Mouse (Mus musculus) CH12.LX (cell line): ENCODE measurements at regions not wholly inside any gene's neighbourhood (a gene's known extent, or its start where the extent isn't known, plus 50 kb on each side); places are given as distances from the start of the nearest gene placed in this dataset.

Experiments
- DNase-seq: peaks from one replicate; pipeline ENCODE4 v3.0.0-alpha.2; 2013; ENCODE audit errors: extremely low read depth
- H3K27ac ChIP-seq: 2 replicates; pipeline ENCODE4 v1.5.1; 2012; ENCODE audit warnings: low read depth, mild to moderate bottlenecking, control low read depth, moderate library complexity; ENCODE audit not compliant: insufficient read depth
- H3K27me3 ChIP-seq: replicated peaks from 2 replicates; pipeline ENCODE3; 2012; ENCODE audit warnings: inconsistent platforms
- H3K36me3 ChIP-seq, 2 experiments: replicated peaks in 1 of 2; 2 replicates each; pipeline versions ENCODE3 to v1.6.1; 2012; ENCODE audit warnings: inconsistent platforms in 1 of 2, low read length in 1 of 2, mild to moderate bottlenecking in 1 of 2, mixed read lengths in 1 of 2, moderate library complexity in 1 of 2; ENCODE audit not compliant: control insufficient read depth in 1 of 2, insufficient read depth in 1 of 2
- H3K4me1 ChIP-seq, 2 experiments: 2 replicates each; pipeline ENCODE4 v1.6.1; 2012; ENCODE audit warnings: inconsistent platforms in 1 of 2, moderate library complexity in 1 of 2; ENCODE audit not compliant: insufficient read depth in 2 of 2, control insufficient read depth in 1 of 2
- H3K4me2 ChIP-seq: 2 replicates; pipeline ENCODE4 v1.6.1; 2012; ENCODE audit warnings: low read depth, mild to moderate bottlenecking, control low read depth; ENCODE audit not compliant: poor library complexity, insufficient read depth, severe bottlenecking
- H3K4me3 ChIP-seq, 3 experiments: fragments of 150-350 bp in 1 of 3; sonication (generic) in 1 of 3; replicated peaks in 1 of 3; 2 replicates each; pipeline versions ENCODE3 to v1.5.1; 2011 to 2012; ENCODE audit warnings: low read depth in 2 of 3, low read length in 2 of 3, mild to moderate bottlenecking in 2 of 3, moderate library complexity in 2 of 3, control low read depth in 1 of 3, improper control_type of control experiment in 1 of 3, inconsistent platforms in 1 of 3, mixed read lengths in 1 of 3; ENCODE audit not compliant: poor library complexity in 1 of 3
- H3K79me2 ChIP-seq: replicated peaks from 2 replicates; pipeline ENCODE4 v1.6.1; 2012; ENCODE audit warnings: mild to moderate bottlenecking, moderate library complexity; ENCODE audit not compliant: control insufficient read depth, poor library complexity, insufficient read depth, severe bottlenecking; ENCODE audit errors: extremely low read depth
- H3K9ac ChIP-seq: 2 replicates; pipeline ENCODE4 v1.6.1; 2012; ENCODE audit warnings: low read depth, mild to moderate bottlenecking, control low read depth, moderate library complexity; ENCODE audit not compliant: insufficient read depth
- H3K9me3 ChIP-seq: replicated peaks from 2 replicates; pipeline ENCODE3; 2012; ENCODE audit warnings: low read length, inconsistent platforms, mixed read lengths
- CHD1 ChIP-seq: IDR thresholded peaks from 2 replicates; pipeline ENCODE4 v1.6.1; 2012; ENCODE audit warnings: low read depth, low read length, improper control_type of control experiment, inconsistent platforms
- CHD2 ChIP-seq: IDR thresholded peaks from 2 replicates; pipeline ENCODE4 v1.6.1; 2011; ENCODE audit warnings: low read length, improper control_type of control experiment
- CTCF ChIP-seq, 2 experiments: IDR thresholded peaks in 1 of 2; conservative IDR thresholded peaks in 1 of 2; 2 replicates each; pipeline ENCODE4 v1.5.1; 2011 to 2012; ENCODE audit warnings: low read depth in 2 of 2, low read length in 2 of 2, improper control_type of control experiment in 1 of 2, inconsistent platforms in 1 of 2, mild to moderate bottlenecking in 1 of 2, moderate library complexity in 1 of 2
- E2F4 ChIP-seq: IDR thresholded peaks from 2 replicates; pipeline ENCODE4 v1.6.1; 2011; ENCODE audit warnings: low read depth, low read length, improper control_type of control experiment; ENCODE audit not compliant: insufficient replicate concordance
- ELF1 ChIP-seq: IDR thresholded peaks from 2 replicates; pipeline ENCODE4 v1.6.1; 2014; ENCODE audit warnings: low read depth, mild to moderate bottlenecking, inconsistent platforms, low read length, improper control_type of control experiment
- HCFC1 ChIP-seq: IDR thresholded peaks from 2 replicates; pipeline ENCODE4 v1.6.1; 2012; ENCODE audit warnings: low read depth, mild to moderate bottlenecking, inconsistent platforms, low read length, improper control_type of control experiment
- IRF4 ChIP-seq: IDR thresholded peaks from 2 replicates; pipeline ENCODE4 v1.6.1; 2014; ENCODE audit warnings: low read depth, mild to moderate bottlenecking, inconsistent platforms, low read length, improper control_type of control experiment
- JUN ChIP-seq: IDR thresholded peaks from 2 replicates; pipeline ENCODE4 v1.6.1; 2011; ENCODE audit warnings: low read depth, mild to moderate bottlenecking, low read length, improper control_type of control experiment, moderate library complexity; ENCODE audit not compliant: insufficient read depth
- KAT2A ChIP-seq: IDR thresholded peaks from 2 replicates; pipeline ENCODE4 v1.6.1; 2012; ENCODE audit warnings: low read length, improper control_type of control experiment, inconsistent platforms; ENCODE audit not compliant: insufficient replicate concordance
- MAFK ChIP-seq: IDR thresholded peaks from 2 replicates; pipeline ENCODE4 v1.6.1; 2011; ENCODE audit warnings: low read length, improper control_type of control experiment; ENCODE audit not compliant: insufficient replicate concordance
- MAZ ChIP-seq: IDR thresholded peaks from 2 replicates; pipeline ENCODE4 v1.6.1; 2012; ENCODE audit warnings: low read depth, mild to moderate bottlenecking, inconsistent platforms, low read length, improper control_type of control experiment, moderate library complexity
- MYC ChIP-seq: IDR thresholded peaks from 2 replicates; pipeline ENCODE4 v1.6.1; 2011; ENCODE audit warnings: low read depth, mild to moderate bottlenecking, improper control_type of control experiment, low read length
- NELFE ChIP-seq: IDR thresholded peaks from 2 replicates; pipeline ENCODE4 v1.6.1; 2011; ENCODE audit warnings: low read depth, low read length, improper control_type of control experiment
- PAX5 ChIP-seq: IDR thresholded peaks from 2 replicates; pipeline ENCODE4 v1.6.1; 2012; ENCODE audit warnings: low read length, inconsistent platforms, mixed read lengths
- POLR2A ChIP-seq: IDR thresholded peaks from 2 replicates; pipeline ENCODE4 v1.6.1; 2011; ENCODE audit warnings: low read depth, mild to moderate bottlenecking, improper control_type of control experiment, low read length
- POLR2AphosphoS2 ChIP-seq: IDR thresholded peaks from 2 replicates; pipeline ENCODE4 v1.6.1; 2011; ENCODE audit warnings: low read depth, low read length, improper control_type of control experiment
- TCF12 ChIP-seq: IDR thresholded peaks from 2 replicates; pipeline ENCODE4 v1.6.1; 2014; ENCODE audit warnings: low read depth, mild to moderate bottlenecking, inconsistent platforms, low read length, improper control_type of control experiment
- USF1 ChIP-seq: IDR thresholded peaks from 2 replicates; pipeline ENCODE4 v1.6.1; 2014; ENCODE audit warnings: low read depth, mild to moderate bottlenecking, inconsistent platforms, low read length, improper control_type of control experiment
- USF2 ChIP-seq: conservative IDR thresholded peaks from 2 replicates; pipeline ENCODE4 v1.6.1; 2011; ENCODE audit warnings: low read depth, low read length, improper control_type of control experiment
- dilution Hi-C: fragments of 300-500 bp; cut with MboI; formaldehyde crosslinking; loops from 2 replicates; pipeline ENCODE4 v1.14.3; 2020; ENCODE audit warnings: low sequenced_read_pairs; ENCODE audit not compliant: extremely low pct_unique_long_range_greater_than_20kb, extremely low pct_ligation_motif_present
- in situ Hi-C: fragments of 300-500 bp; cut with MboI; formaldehyde crosslinking; loops from 3 replicates; pipeline ENCODE4 v1.14.3; 2019; ENCODE audit warnings: low sequenced_read_pairs, low pct_ligation_motif_present, low pct_unique_long_range_greater_than_20kb, mixed read lengths

GRCm38 (mm10) chr13:38838231-38838630, 122.4 kb downstream of the Slc35b3 start:
- DNase-seq = no peak
- no peak for TF ChIP-seq KAT2A
- no peak for TF ChIP-seq USF2
- TF ChIP-seq MAZ = no peak
- TF ChIP-seq TCF12 = no peak
- TF ChIP-seq ELF1 = no peak
- TF ChIP-seq PAX5 = no peak
- TF ChIP-seq IRF4 = no peak
- no peak for TF ChIP-seq JUN
- TF ChIP-seq MAFK = no peak
- no peak for TF ChIP-seq CHD2
- Histone ChIP-seq H3K27me3 (no peaks in the 10 kb centered on the region), H3K27ac (no peak overlapping the region), H3K9ac (no peak overlapping the region), H3K9me3 (no peaks in the 10 kb centered on the region), H3K79me2 (no peaks in the 10 kb centered on the region), H3K4me1 (peaks cover 0 to 4% of the 10 kb centered on the region in 2 experiments; a peak in 1 of 4 replicates), H3K4me2 (no peak overlapping the region), H3K4me3 (no peak overlapping the region), H3K36me3 (no peaks in the 10 kb centered on the region)
- dilution Hi-C loops = no loop called here
- in situ Hi-C loops = no loop called here

- no peaks in the 10 kb centered on the region for H3K4me1 ChIP-seq
- in situ Hi-C loops = no loop called here
- no peak for DNase-seq
- no peaks in the 10 kb centered on the region for H3K79me2 ChIP-seq
- dilution Hi-C loops = no loop called here
- no peak overlapping the region for H3K27ac ChIP-seq
- TF ChIP-seq MYC (no peak), HCFC1 (no peak), POLR2AphosphoS2 (no peak)
- H3K36me3 ChIP-seq = no peaks in the 10 kb centered on the region
- H3K27me3 ChIP-seq = no peaks in the 10 kb centered on the region
- H3K9me3 ChIP-seq = no peaks in the 10 kb centered on the region
- H3K9ac ChIP-seq = no peak overlapping the region
- no peak overlapping the region for H3K4me2 ChIP-seq
- H3K4me3 ChIP-seq = no peak overlapping the region
Observed at GRCm38 (mm10) chr13:38825649-38826048, 135.0 kb downstream of the Slc35b3 start.

DNA sequence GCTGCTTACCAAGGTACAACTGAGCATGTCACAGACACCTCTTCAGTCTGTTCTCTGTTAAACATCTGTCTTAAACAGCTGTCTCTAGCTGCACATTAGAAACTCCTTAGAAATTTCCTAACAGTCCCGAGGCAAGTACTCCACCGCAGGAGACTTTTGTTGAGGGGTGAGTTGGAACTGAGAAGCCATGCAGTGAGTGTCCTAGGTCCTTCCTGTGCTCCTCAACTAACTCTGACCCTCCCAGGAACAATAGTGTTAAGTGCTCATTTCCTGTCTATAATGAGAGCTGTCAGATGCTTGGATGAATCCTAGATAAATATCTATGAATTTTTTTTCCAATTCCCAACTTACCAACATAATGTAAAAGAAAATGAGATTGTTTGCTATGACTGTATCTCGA, 141.1 kb downstream of the Slc35b3 start:
- H3K9me3 ChIP-seq = no peaks in the 10 kb centered on the region
- H3K4me1 ChIP-seq = no peaks in the 10 kb centered on the region
- H3K9ac ChIP-seq = no peak overlapping the region
- H3K27me3 ChIP-seq = no peaks in the 10 kb centered on the region
- no peaks in the 10 kb centered on the region for H3K79me2 ChIP-seq
- dilution Hi-C loops = no loop called here
- H3K4me3 ChIP-seq = no peak overlapping the region
- DNase-seq = no peak
- TF ChIP-seq POLR2AphosphoS2 (no peak), USF1 (no peak), KAT2A (no peak), NELFE (no peak), TCF12 (no peak), MAZ (no peak), POLR2A (no peak), CTCF (conservative IDR thresholded peaks at IDR 0.05 in 1 of 2, IDR thresholded peaks at IDR 0.05 in 1 of 2; ENCODE audit: low read depth in 2 of 2, low read length in 2 of 2) (no peak), PAX5 (no peak), CHD1 (no peak), E2F4 (no peak), JUN (no peak)
- TF ChIP-seq, all 38 proteins: peak for 0
- Histone ChIP-seq H3K36me3 (no peaks in the 10 kb centered on the region), H3K4me2 (no peak overlapping the region), H3K27ac (no peak overlapping the region)
- in situ Hi-C loops = no loop called here
